Mouse (Mus musculus) midbrain, embryonic 16.5 days (tissue): Measurements from ENCODE around the gene Rtel1. TPM values are rescaled to one million over a fixed set of nuclear protein-coding genes. Genes with fewer than 3 reads are reported as not detected.

Source experiments
- ATAC-seq: fragments of 200-750 bp; cut with Nextera tagmentation; 2 replicates; pipeline ENCODE4 v1.8.0; 2017; ENCODE audit warnings: moderate TSS enrichment
- H3K27ac ChIP-seq: fragments of 300-500 bp; sonication (generic); 2 replicates; pipeline ENCODE4 v1.5.1; 2014; ENCODE audit warnings: mild to moderate bottlenecking, low read length, mixed read lengths
- H3K27me3 ChIP-seq: fragments of 300-500 bp; sonication (generic); 2 replicates; pipeline ENCODE4 v1.6.1; 2014; ENCODE audit warnings: low read depth, low read length, mixed read lengths; ENCODE audit not compliant: control insufficient read depth, insufficient read depth
- H3K36me3 ChIP-seq: fragments of 300-500 bp; sonication (generic); 2 replicates; pipeline ENCODE4 v1.6.1; 2014; ENCODE audit warnings: mild to moderate bottlenecking, low read length, moderate library complexity, mixed read lengths; ENCODE audit not compliant: control insufficient read depth, insufficient read depth
- H3K4me1 ChIP-seq: fragments of 300-500 bp; sonication (generic); 2 replicates; pipeline ENCODE4 v1.6.1; 2014; ENCODE audit warnings: mild to moderate bottlenecking, low read length, mixed read lengths; ENCODE audit not compliant: control insufficient read depth, insufficient read depth
- H3K4me2 ChIP-seq: fragments of 300-500 bp; sonication (generic); 2 replicates; pipeline ENCODE4 v1.6.1; 2014; ENCODE audit warnings: mild to moderate bottlenecking, low read length, mixed read lengths
- H3K4me3 ChIP-seq: fragments of 300-500 bp; sonication (generic); 2 replicates; pipeline ENCODE4 v1.5.1; 2014; ENCODE audit warnings: low read depth, mild to moderate bottlenecking, low read length, moderate library complexity, mixed read lengths
- H3K9ac ChIP-seq: fragments of 300-500 bp; sonication (generic); 2 replicates; pipeline ENCODE4 v1.6.1; 2014; ENCODE audit warnings: low read depth, low read length, mixed read lengths
- H3K9me3 ChIP-seq: fragments of 300-500 bp; sonication (generic); replicated peaks from 2 replicates; pipeline ENCODE4 v1.6.1; 2014; ENCODE audit warnings: mild to moderate bottlenecking, low read length, mixed read lengths; ENCODE audit not compliant: control insufficient read depth, poor library complexity, severe bottlenecking
- WGBS: fragments of 180-500 bp; shearing (Covaris S2); extraction: QIAGEN DNeasy Blood & Tissue Kit; methylation state at CpG from one replicate; pipeline ENCODE4 v1.1.7; 2014; 5-methylcytosine and 5-hydroxymethylcytosine counted together
- polyA plus RNA-seq: library from polyadenylated mRNA; unstranded; fragments of >200 nt; fragmentation: Nextera tagmentation; extraction: Ambion mirVana; gene quantifications from 2 replicates; pipeline ENCODE4 v1.2.1, GENCODE M21; 2015

Gene Rtel1
- polyA plus RNA-seq, 1 experiment from 2014 or later, result 48.8 TPM

GRCm38 (mm10) chr2:181379778-181380177 is 60.2 kb downstream of the Rtel1 start, which contains the start of gene Lime1:
Lime1 (plus strand) TSS chr2:181380078.
- Histone ChIP-seq H3K36me3 (peaks cover 43% of the 10 kb centered on the region), H3K4me2 (no peak within 1 kb of the TSS), H3K9ac (no peak within 1 kb of the TSS), H3K4me1 (no peaks in the 10 kb centered on the region), H3K27ac (no peak within 1 kb of the TSS), H3K9me3 (no peaks in the 10 kb centered on the region), H3K4me3 (no peak within 1 kb of the TSS), H3K27me3 (no peaks in the 10 kb centered on the region)
- WGBS, result 91% methylated on average over 12 of the region's 12 CpGs
- ATAC-seq, result no peak

GRCm38 (mm10) chr2:181380251-181380650 is 60.7 kb downstream of the Rtel1 start:
- no peaks in the 10 kb centered on the region for H3K4me1 ChIP-seq
- H3K4me3 ChIP-seq, result no peak overlapping the region
- H3K27me3 ChIP-seq, result no peaks in the 10 kb centered on the region
- 95% methylated on average over 5 of the region's 5 CpGs for WGBS
- H3K27ac ChIP-seq, result no peak overlapping the region
- H3K36me3 ChIP-seq, result peaks cover 43% of the 10 kb centered on the region
- ATAC-seq, result no peak
- H3K9ac ChIP-seq, result no peak overlapping the region
- H3K9me3 ChIP-seq, result no peaks in the 10 kb centered on the region
- H3K4me2 ChIP-seq, result no peak overlapping the region

- no peak overlapping the region for H3K4me2 ChIP-seq
- H3K36me3 ChIP-seq, result peaks cover 43% of the 10 kb centered on the region
- H3K9ac ChIP-seq, result no peak overlapping the region
- no peak for ATAC-seq
- H3K4me3 ChIP-seq, result no peak overlapping the region
- WGBS, result 91% methylated on average over 5 of the region's 5 CpGs
- H3K9me3 ChIP-seq, result no peaks in the 10 kb centered on the region
- no peak overlapping the region for H3K27ac ChIP-seq
- H3K27me3 ChIP-seq, result no peaks in the 10 kb centered on the region
- no peaks in the 10 kb centered on the region for H3K4me1 ChIP-seq
Observed at GRCm38 (mm10) chr2:181381107-181381506, 61.6 kb downstream of the Rtel1 start.

- H3K36me3 ChIP-seq, result peaks cover 43% of the 10 kb centered on the region
- no peak overlapping the region for H3K4me3 ChIP-seq
- H3K4me2 ChIP-seq, result no peak overlapping the region
- H3K27me3 ChIP-seq, result no peaks in the 10 kb centered on the region
- H3K4me1 ChIP-seq, result no peaks in the 10 kb centered on the region
- H3K9me3 ChIP-seq, result no peaks in the 10 kb centered on the region
- no peak overlapping the region for H3K27ac ChIP-seq
- no peak for ATAC-seq
- WGBS, result 94% methylated on average over 6 of the region's 6 CpGs
- H3K9ac ChIP-seq, result no peak overlapping the region
Observed at GRCm38 (mm10) chr2:181381631-181382306, 62.2 kb downstream of the Rtel1 start.

- ATAC-seq, result no peak
- 92% methylated on average over 7 of the region's 7 CpGs for WGBS
- peaks cover 34% of the 10 kb centered on the region for H3K36me3 ChIP-seq
- no peak overlapping the region for H3K9ac ChIP-seq
- no peaks in the 10 kb centered on the region for H3K27me3 ChIP-seq
- no peaks in the 10 kb centered on the region for H3K4me1 ChIP-seq
- H3K9me3 ChIP-seq, result no peaks in the 10 kb centered on the region
- H3K27ac ChIP-seq, result no peak overlapping the region
- no peak overlapping the region for H3K4me3 ChIP-seq
- no peak overlapping the region for H3K4me2 ChIP-seq
Observed at GRCm38 (mm10) chr2:181384463-181384862, 64.9 kb downstream of the Rtel1 start.

GRCm38 (mm10) chr2:181384919-181385391 is 65.4 kb downstream of the Rtel1 start:
- no peak overlapping the region for H3K4me3 ChIP-seq
- no peak overlapping the region for H3K9ac ChIP-seq
- 89% methylated on average over 4 of the region's 4 CpGs for WGBS
- H3K4me1 ChIP-seq, result no peaks in the 10 kb centered on the region
- no peak overlapping the region for H3K27ac ChIP-seq
- ATAC-seq, result peak; percentile 59
- H3K4me2 ChIP-seq, result no peak overlapping the region
- peaks cover 29% of the 10 kb centered on the region for H3K36me3 ChIP-seq
- H3K9me3 ChIP-seq, result no peaks in the 10 kb centered on the region
- H3K27me3 ChIP-seq, result no peaks in the 10 kb centered on the region

- Histone ChIP-seq H3K4me3 (no peak overlapping the region), H3K27me3 (no peaks in the 10 kb centered on the region), H3K4me1 (no peaks in the 10 kb centered on the region), H3K36me3 (peaks cover 23% of the 10 kb centered on the region), H3K9ac (no peak overlapping the region), H3K4me2 (no peak overlapping the region), H3K27ac (no peak overlapping the region), H3K9me3 (no peaks in the 10 kb centered on the region)
- no peak for ATAC-seq
- WGBS, result 79% methylated on average over 3 of the region's 3 CpGs
Observed at GRCm38 (mm10) chr2:181385885-181386284, 66.3 kb downstream of the Rtel1 start.

GRCm38 (mm10) chr2:181386663-181387210 is 67.2 kb downstream of the Rtel1 start:
- H3K9ac ChIP-seq, result no peak overlapping the region
- H3K36me3 ChIP-seq, result peaks cover 24% of the 10 kb centered on the region
- no peaks in the 10 kb centered on the region for H3K9me3 ChIP-seq
- H3K4me1 ChIP-seq, result no peaks in the 10 kb centered on the region
- no peak overlapping the region for H3K27ac ChIP-seq
- H3K27me3 ChIP-seq, result no peaks in the 10 kb centered on the region
- no peak for ATAC-seq
- 74% methylated on average over 4 of the region's 4 CpGs for WGBS
- no peak overlapping the region for H3K4me3 ChIP-seq
- no peak overlapping the region for H3K4me2 ChIP-seq

GRCm38 (mm10) chr2:181390136-181390870 is 70.8 kb downstream of the Rtel1 start:
- H3K4me1 ChIP-seq, result no peaks in the 10 kb centered on the region
- H3K36me3 ChIP-seq, result peaks cover 8% of the 10 kb centered on the region; the same call in 1 of the 2 replicates
- H3K27me3 ChIP-seq, result no peaks in the 10 kb centered on the region
- 76% methylated on average over 4 of the region's 4 CpGs for WGBS
- no peak overlapping the region for H3K27ac ChIP-seq
- H3K4me2 ChIP-seq, result no peak overlapping the region
- no peak overlapping the region for H3K9ac ChIP-seq
- no peak overlapping the region for H3K4me3 ChIP-seq
- no peak for ATAC-seq
- no peaks in the 10 kb centered on the region for H3K9me3 ChIP-seq
